Mouse (Mus musculus): ENCODE data around the gene Kat2b.
A peak's percentile ranks its signal among the peaks of the same experiment; 100 is the strongest.
"Not testable (repeated sequence)": the region's sequence is repeated elsewhere in the genome, so short reads cannot be mapped to it uniquely, and the experiment has no call there.

The Kat2b gene

DNA sequence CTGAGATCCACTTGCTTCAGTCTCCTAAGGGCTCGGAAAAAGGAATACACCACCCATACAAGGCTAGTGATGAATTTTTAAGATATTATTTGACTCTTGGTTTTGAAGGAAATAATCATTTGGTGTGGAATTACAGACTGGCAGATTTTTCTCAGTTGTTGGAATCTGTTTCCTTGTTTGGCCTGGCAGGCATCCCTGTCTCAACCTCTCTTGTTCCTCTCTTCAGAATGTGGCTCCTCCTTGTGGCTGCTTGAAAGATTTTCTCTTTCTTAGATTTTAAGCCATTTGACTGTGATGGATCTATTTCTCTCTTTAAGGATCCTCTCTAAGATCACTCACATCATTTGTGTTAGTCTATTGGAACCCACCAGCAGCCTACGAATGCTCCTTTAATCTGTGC is 127.4 kb downstream of the Kat2b start:
- peak; percentile 37 for DNase-seq (ENCODE audit: low read depth, low spot score)
- H3K27me3 ChIP-seq (ENCODE audit: control insufficient read depth, insufficient read depth, low read length, poor library complexity, severe bottlenecking) = no peaks in the 10 kb centered on the region
- H3K36me3 ChIP-seq (ENCODE audit: control insufficient read depth, insufficient read depth, low read length, poor library complexity, severe bottlenecking) = no peaks in the 10 kb centered on the region

- DNase-seq (ENCODE audit: low read depth, low spot score); H3K27me3 ChIP-seq (ENCODE audit: control insufficient read depth, insufficient read depth, low read length, poor library complexity, severe bottlenecking); H3K36me3 ChIP-seq (ENCODE audit: control insufficient read depth, insufficient read depth, low read length, poor library complexity, severe bottlenecking): not testable (repeated sequence)
These were observed 130.9 kb downstream of the Kat2b start for GRCm38 (mm10) chr17:53697521-53697920.

DNA sequence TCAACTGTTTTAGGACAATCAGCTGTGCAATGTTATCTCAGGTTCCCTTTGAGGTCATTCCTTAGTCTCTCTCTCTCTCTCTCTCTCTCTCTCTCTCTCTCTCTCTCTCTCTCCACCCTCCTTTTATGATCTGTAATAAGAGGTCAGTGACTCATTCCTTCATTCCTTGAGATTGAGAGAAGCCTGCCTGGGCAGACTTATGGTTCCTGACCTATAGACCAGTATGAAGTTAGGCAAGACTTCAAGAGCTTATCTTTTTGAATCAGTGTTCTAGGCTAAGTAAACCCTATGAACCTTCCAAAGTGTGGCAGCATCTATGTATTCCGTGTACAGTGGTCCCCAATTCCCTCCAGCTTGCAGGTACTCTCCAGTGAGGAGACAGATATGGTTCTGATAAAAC is 147.8 kb downstream of the Kat2b start:
- DNase-seq (ENCODE audit: low read depth, low spot score) = no peak
- no peaks in the 10 kb centered on the region for H3K27me3 ChIP-seq (ENCODE audit: control insufficient read depth, insufficient read depth, low read length, poor library complexity, severe bottlenecking)
- no peaks in the 10 kb centered on the region for H3K36me3 ChIP-seq (ENCODE audit: control insufficient read depth, insufficient read depth, low read length, poor library complexity, severe bottlenecking)

- H3K27me3 ChIP-seq (ENCODE audit: control insufficient read depth, insufficient read depth, low read length, poor library complexity, severe bottlenecking); H3K36me3 ChIP-seq (ENCODE audit: control insufficient read depth, insufficient read depth, low read length, poor library complexity, severe bottlenecking); DNase-seq (ENCODE audit: low read depth, low spot score): not testable (repeated sequence)
These were observed 148.5 kb downstream of the Kat2b start for GRCm38 (mm10) chr17:53715161-53715560.

DNA sequence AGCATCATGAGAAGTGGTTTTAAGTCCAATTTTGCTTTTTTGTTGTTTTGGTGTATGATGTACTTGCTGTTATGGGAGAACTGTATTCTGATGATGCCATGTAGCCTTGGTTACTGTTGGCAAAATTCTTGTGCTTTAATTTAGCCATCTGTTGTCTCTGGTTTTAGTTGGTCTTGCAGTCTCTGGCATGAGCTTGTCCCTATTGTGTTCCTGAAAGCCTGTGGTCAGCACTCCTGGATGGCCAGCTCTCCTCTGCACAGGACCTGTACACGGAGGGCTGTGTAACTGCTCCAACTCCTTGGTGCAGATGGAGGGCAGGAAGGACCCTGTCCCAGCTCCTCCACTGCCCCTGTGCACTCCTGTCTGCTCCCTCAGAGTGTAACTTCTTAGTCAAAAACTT is 151.8 kb downstream of the Kat2b start:
- DNase-seq (ENCODE audit: low read depth, low spot score) = no peak
- no peaks in the 10 kb centered on the region for H3K36me3 ChIP-seq (ENCODE audit: control insufficient read depth, insufficient read depth, low read length, poor library complexity, severe bottlenecking)
- no peaks in the 10 kb centered on the region for H3K27me3 ChIP-seq (ENCODE audit: control insufficient read depth, insufficient read depth, low read length, poor library complexity, severe bottlenecking)

DNA sequence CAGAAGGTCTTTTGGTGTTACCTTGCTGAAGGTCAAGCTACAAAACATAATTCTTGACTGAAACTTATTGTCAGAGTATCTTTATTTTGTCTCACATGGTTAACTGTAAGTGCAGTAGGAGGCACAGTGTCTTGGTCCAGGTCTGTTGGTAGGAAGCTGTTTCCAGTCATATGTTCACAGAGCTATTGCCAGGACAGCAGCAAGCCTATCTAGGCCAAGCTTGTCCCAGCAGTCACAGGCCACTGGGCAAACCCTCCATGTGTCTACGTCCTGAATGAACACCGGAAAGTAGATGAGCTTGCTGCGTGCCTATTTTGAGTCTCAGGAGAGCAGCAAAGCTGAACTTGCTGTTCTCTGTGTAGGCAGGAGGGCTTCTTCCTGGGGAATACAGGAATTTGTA is 152.3 kb downstream of the Kat2b start:
- H3K27me3 ChIP-seq (ENCODE audit: control insufficient read depth, insufficient read depth, low read length, poor library complexity, severe bottlenecking); H3K36me3 ChIP-seq (ENCODE audit: control insufficient read depth, insufficient read depth, low read length, poor library complexity, severe bottlenecking); DNase-seq (ENCODE audit: low read depth, low spot score): not testable (repeated sequence)

Data from splenic B cell, adult 2 months (primary cell).